Comparison of ENCODE assay signal across 24 mouse cellular contexts in genomic region chr5:96253995-96254394, GRCm38 (mm10).
"Had no signal": no experiment of that assay in that cellular context is flagged by ENCODE, and none has a peak within 500 bp of the region (broad histone marks: within the 10 kb centered on the region; RNA-seq: fewer than 3 reads in every experiment).

No protein-coding gene starts in this region.

- H3K9me3 ChIP-seq: heart, embryonic 13.5 days; heart, embryonic 15.5 days; hindbrain, embryonic 13.5 days; hindbrain, embryonic 15.5 days; limb, embryonic 10.5 days; limb, embryonic 12.5 days had no signal

- H3K9ac ChIP-seq: heart, embryonic 13.5 days; heart, embryonic 15.5 days; hindbrain, embryonic 13.5 days; hindbrain, embryonic 15.5 days; limb, embryonic 12.5 days; liver, embryonic 14.5 days had no signal

- H3K4me1 ChIP-seq: hindbrain, embryonic 13.5 days; hindbrain, embryonic 15.5 days; limb, embryonic 10.5 days had no signal

- ATAC-seq: hindbrain, postnatal 0 days; intestine, embryonic 16.5 days had no signal

- H3K4me3 ChIP-seq: gastrocnemius, adult 2 months; heart, adult 2 months; heart, embryonic 13.5 days; heart, embryonic 15.5 days; hindbrain, embryonic 13.5 days; hindbrain, embryonic 15.5 days; left cerebral cortex, adult 2 months; limb, embryonic 10.5 days; limb, embryonic 12.5 days had no signal

- DNase-seq: gastrocnemius, adult 2 months; gastrocnemius, postnatal 14 days; gastrocnemius, postnatal 36 days; heart, adult 11 months; heart, adult 2 months; heart, postnatal 14 days; heart, postnatal 36 days; kidney, adult 11 months; kidney, adult 2 months; kidney, postnatal 25 days; layer of hippocampus, adult 9-11 months; lung, adult 2 months had no signal

- H3K27me3 ChIP-seq: heart, embryonic 13.5 days; heart, embryonic 15.5 days; hindbrain, embryonic 13.5 days; hindbrain, embryonic 15.5 days; limb, embryonic 12.5 days had no signal

- H3K4me2 ChIP-seq: heart, embryonic 11.5 days; heart, embryonic 13.5 days; heart, embryonic 15.5 days; hindbrain, embryonic 13.5 days; hindbrain, embryonic 15.5 days; limb, embryonic 12.5 days; liver, embryonic 11.5 days had no signal

- H3K27ac ChIP-seq: gastrocnemius, adult 2 months; heart, adult 2 months; heart, embryonic 13.5 days; heart, embryonic 15.5 days; hindbrain, embryonic 13.5 days; hindbrain, embryonic 15.5 days; hindbrain, postnatal 0 days; left cerebral cortex, adult 2 months; limb, embryonic 10.5 days; limb, embryonic 12.5 days; liver, embryonic 14.5 days had no signal

- H3K36me3 ChIP-seq: heart, embryonic 15.5 days had no signal
